Mouse (Mus musculus) megakaryocyte, embryonic 14.5 days (primary cell): Measurements from ENCODE around the gene Ank3.

Source experiments
- FLI1 ChIP-seq: IDR thresholded peaks from 2 replicates; pipeline ENCODE4 v1.6.1; 2012; ENCODE audit warnings: low read length, inconsistent platforms, mixed read lengths
- GATA1 ChIP-seq: IDR thresholded peaks from 3 replicates; pipeline ENCODE4 v1.6.1; 2012; ENCODE audit warnings: mixed read lengths, low read length, inconsistent platforms, borderline replicate concordance

- no peak for TF ChIP-seq GATA1
- no peak for TF ChIP-seq FLI1
These were observed 606.3 kb downstream of the Ank3 start for GRCm38 (mm10) chr10:70004831-70005230.
